Mouse (Mus musculus) midbrain, embryonic 16.5 days (tissue): ENCODE measurements around the gene Olig1. TPM values are rescaled to one million over a fixed set of nuclear protein-coding genes. Genes with fewer than 3 reads are reported as not detected.
"Not testable (repeated sequence)": the region's sequence is repeated elsewhere in the genome, so short reads cannot be mapped to it uniquely, and the experiment has no call there.

Experiments used
- ATAC-seq: fragments of 200-750 bp; cut with Nextera tagmentation; 2 replicates; pipeline ENCODE4 v1.8.0; 2017; ENCODE audit warnings: moderate TSS enrichment
- H3K27ac ChIP-seq: fragments of 300-500 bp; sonication (generic); 2 replicates; pipeline ENCODE4 v1.5.1; 2014; ENCODE audit warnings: mild to moderate bottlenecking, low read length, mixed read lengths
- H3K27me3 ChIP-seq: fragments of 300-500 bp; sonication (generic); 2 replicates; pipeline ENCODE4 v1.6.1; 2014; ENCODE audit warnings: low read depth, low read length, mixed read lengths; ENCODE audit not compliant: control insufficient read depth, insufficient read depth
- H3K36me3 ChIP-seq: fragments of 300-500 bp; sonication (generic); 2 replicates; pipeline ENCODE4 v1.6.1; 2014; ENCODE audit warnings: mild to moderate bottlenecking, low read length, moderate library complexity, mixed read lengths; ENCODE audit not compliant: control insufficient read depth, insufficient read depth
- H3K4me1 ChIP-seq: fragments of 300-500 bp; sonication (generic); 2 replicates; pipeline ENCODE4 v1.6.1; 2014; ENCODE audit warnings: mild to moderate bottlenecking, low read length, mixed read lengths; ENCODE audit not compliant: control insufficient read depth, insufficient read depth
- H3K4me2 ChIP-seq: fragments of 300-500 bp; sonication (generic); 2 replicates; pipeline ENCODE4 v1.6.1; 2014; ENCODE audit warnings: mild to moderate bottlenecking, low read length, mixed read lengths
- H3K4me3 ChIP-seq: fragments of 300-500 bp; sonication (generic); 2 replicates; pipeline ENCODE4 v1.5.1; 2014; ENCODE audit warnings: low read depth, mild to moderate bottlenecking, low read length, moderate library complexity, mixed read lengths
- H3K9ac ChIP-seq: fragments of 300-500 bp; sonication (generic); 2 replicates; pipeline ENCODE4 v1.6.1; 2014; ENCODE audit warnings: low read depth, low read length, mixed read lengths
- H3K9me3 ChIP-seq: fragments of 300-500 bp; sonication (generic); replicated peaks from 2 replicates; pipeline ENCODE4 v1.6.1; 2014; ENCODE audit warnings: mild to moderate bottlenecking, low read length, mixed read lengths; ENCODE audit not compliant: control insufficient read depth, poor library complexity, severe bottlenecking
- WGBS: fragments of 180-500 bp; shearing (Covaris S2); extraction: QIAGEN DNeasy Blood & Tissue Kit; methylation state at CpG from one replicate; pipeline ENCODE4 v1.1.7; 2014; 5-methylcytosine and 5-hydroxymethylcytosine counted together
- polyA plus RNA-seq: library from polyadenylated mRNA; unstranded; fragments of >200 nt; fragmentation: Nextera tagmentation; extraction: Ambion mirVana; gene quantifications from 2 replicates; pipeline ENCODE4 v1.2.1, GENCODE M21; 2015

Olig1 gene
- polyA plus RNA-seq, 1 experiment from 2014 or later: 131 TPM

- H3K27me3 ChIP-seq: peaks cover 72% of the 10 kb centered on the region
- H3K9ac ChIP-seq: no peak overlapping the region
- peak overlapping the region; percentile 25 for H3K4me2 ChIP-seq
- no peak for ATAC-seq
- no peaks in the 10 kb centered on the region for H3K9me3 ChIP-seq
- 3% methylated on average over 25 of the region's 25 CpGs for WGBS
- no peaks in the 10 kb centered on the region for H3K36me3 ChIP-seq
- H3K27ac ChIP-seq: peak overlapping the region; percentile 5; the same call in 1 of the 2 replicates
- H3K4me3 ChIP-seq: no peak overlapping the region
- no peaks in the 10 kb centered on the region; the same call in 1 of the 2 replicates for H3K4me1 ChIP-seq
Observed at GRCm38 (mm10) chr16:91232470-91233240, 36.9 kb upstream of the Olig1 start.

- 17% methylated on average over 11 of the region's 11 CpGs for WGBS
- no peak for ATAC-seq
Observed at GRCm38 (mm10) chr16:91233241-91233944, 36.2 kb upstream of the Olig1 start.

GRCm38 (mm10) chr16:91239024-91239423 lies 30.5 kb upstream of the Olig1 start:
- Histone ChIP-seq H3K9ac (no peak overlapping the region), H3K9me3 (no peaks in the 10 kb centered on the region), H3K27ac (no peak overlapping the region), H3K4me1 (no peaks in the 10 kb centered on the region), H3K36me3 (no peaks in the 10 kb centered on the region), H3K4me2 (no peak overlapping the region), H3K4me3 (no peak overlapping the region), H3K27me3 (peaks cover 49% of the 10 kb centered on the region)
- no peak for ATAC-seq
- WGBS: 71% methylated on average over 4 of the region's 4 CpGs

More at GRCm38 (mm10) chr16:91233241-91233944, 36.2 kb upstream of the Olig1 start:
- Histone ChIP-seq H3K27me3 (peaks cover 77% of the 10 kb centered on the region), H3K4me2 (no peak overlapping the region), H3K4me3 (no peak overlapping the region), H3K9ac (no peak overlapping the region), H3K9me3 (no peaks in the 10 kb centered on the region), H3K27ac (no peak overlapping the region), H3K4me1 (no peaks in the 10 kb centered on the region; the same call in 1 of the 2 replicates), H3K36me3 (no peaks in the 10 kb centered on the region)

GRCm38 (mm10) chr16:91246292-91246691 lies 23.3 kb upstream of the Olig1 start:
- 11% methylated on average over 9 of the region's 9 CpGs for WGBS
- no peaks in the 10 kb centered on the region for H3K36me3 ChIP-seq
- H3K9me3 ChIP-seq: no peaks in the 10 kb centered on the region
- ATAC-seq: no peak
- H3K27ac ChIP-seq: no peak overlapping the region
- peaks cover 11% of the 10 kb centered on the region for H3K27me3 ChIP-seq
- H3K4me2 ChIP-seq: no peak overlapping the region
- H3K4me1 ChIP-seq: no peaks in the 10 kb centered on the region
- H3K4me3 ChIP-seq: no peak overlapping the region
- H3K9ac ChIP-seq: no peak overlapping the region

GRCm38 (mm10) chr16:91255419-91256164 lies 14.0 kb upstream of the Olig1 start:
- not testable (repeated sequence) for H3K9ac ChIP-seq, H3K9me3 ChIP-seq, H3K4me2 ChIP-seq, H3K27ac ChIP-seq, ATAC-seq, H3K4me1 ChIP-seq, H3K4me3 ChIP-seq, H3K36me3 ChIP-seq
- H3K27me3 ChIP-seq: peaks cover 33% of the 10 kb centered on the region
- 13% methylated on average over 21 of the region's 28 CpGs for WGBS

- peaks cover 39% of the 10 kb centered on the region for H3K27me3 ChIP-seq
- no peak overlapping the region for H3K27ac ChIP-seq
- H3K4me3 ChIP-seq: no peak overlapping the region
- H3K4me2 ChIP-seq: no peak overlapping the region
- no peaks in the 10 kb centered on the region for H3K4me1 ChIP-seq
- no peak overlapping the region for H3K9ac ChIP-seq
- WGBS: 72% methylated on average over 3 of the region's 3 CpGs
- no peaks in the 10 kb centered on the region for H3K9me3 ChIP-seq
- H3K36me3 ChIP-seq: no peaks in the 10 kb centered on the region
- ATAC-seq: no peak
Observed at GRCm38 (mm10) chr16:91258956-91259355, 10.6 kb upstream of the Olig1 start.

GRCm38 (mm10) chr16:91260861-91261260 lies 8.7 kb upstream of the Olig1 start:
- Histone ChIP-seq H3K27ac (no peak overlapping the region), H3K36me3 (no peaks in the 10 kb centered on the region), H3K4me1 (no peaks in the 10 kb centered on the region), H3K9me3 (no peaks in the 10 kb centered on the region), H3K9ac (no peak overlapping the region), H3K4me2 (no peak overlapping the region), H3K4me3 (no peak overlapping the region), H3K27me3 (peaks cover 40% of the 10 kb centered on the region)
- ATAC-seq: no peak
- WGBS: 91% methylated on average over 3 of the region's 3 CpGs

- peak; percentile 83 for ATAC-seq
- no peak overlapping the region for H3K9ac ChIP-seq
- no peak overlapping the region for H3K4me2 ChIP-seq
- H3K4me3 ChIP-seq: no peak overlapping the region
- H3K27me3 ChIP-seq: peaks cover 40% of the 10 kb centered on the region
- no peaks in the 10 kb centered on the region for H3K9me3 ChIP-seq
- no peak overlapping the region for H3K27ac ChIP-seq
- no peaks in the 10 kb centered on the region for H3K4me1 ChIP-seq
- no peaks in the 10 kb centered on the region for H3K36me3 ChIP-seq
- WGBS: 24% methylated on average over 12 of the region's 12 CpGs
Observed at GRCm38 (mm10) chr16:91262467-91263220, 6.9 kb upstream of the Olig1 start.
